Comparison of ENCODE assay signal across 8 mouse cellular contexts in the genomic region with DNA sequence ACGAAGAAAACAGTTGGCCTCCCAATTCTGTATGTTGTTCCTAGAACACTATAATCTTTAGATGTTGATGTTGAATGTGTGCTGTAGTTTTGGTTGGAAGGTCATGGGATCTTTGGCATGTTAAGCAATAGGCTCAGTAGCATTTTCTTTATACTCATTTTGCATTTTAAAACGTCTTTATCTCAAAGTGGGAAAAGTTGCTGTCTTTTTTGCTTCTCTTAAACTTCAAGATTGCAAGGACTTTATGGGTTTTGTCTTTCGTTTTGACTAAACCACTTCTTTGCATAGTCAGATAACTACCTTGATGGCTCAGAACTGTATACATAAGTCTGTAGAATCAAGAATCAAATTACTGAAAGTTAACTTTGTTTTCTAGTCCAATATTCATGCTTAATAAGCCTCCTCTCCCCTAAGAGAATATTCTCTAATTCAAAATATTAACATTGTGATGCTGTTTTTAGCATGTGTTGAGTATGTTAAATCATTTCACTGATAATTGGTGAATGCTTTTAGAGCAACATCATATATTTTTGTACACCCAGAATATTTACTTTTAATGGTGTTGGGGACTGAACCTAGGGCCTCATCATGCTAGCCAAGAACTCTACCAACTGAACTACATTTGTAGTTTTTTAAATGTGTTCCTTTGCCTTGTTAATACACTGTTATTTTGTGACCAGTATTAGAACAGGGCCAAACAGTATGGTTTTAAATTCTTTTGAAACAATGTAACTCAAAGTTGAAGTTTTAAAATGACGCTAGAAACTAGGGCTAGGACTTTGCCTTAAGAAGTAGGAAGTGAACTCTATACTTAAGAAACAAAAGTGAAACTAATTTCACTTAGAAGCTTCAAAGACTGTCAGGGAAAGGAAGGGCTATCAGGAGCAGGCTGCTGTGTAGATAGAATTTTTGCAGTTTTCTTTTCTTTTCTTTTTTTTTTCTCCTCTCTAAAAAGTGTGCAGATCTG. TPM values are rescaled to one million over a fixed set of nuclear protein-coding genes. Genes with fewer than 3 reads are reported as not detected.
DNase-seq lines count a peak whose midpoint lies in the region; ATAC-seq and TF ChIP-seq lines count a peak whose summit lies in the region.

No protein-coding gene starts in this region.

- H3K36me3 ChIP-seq in forebrain, embryonic 13.5 days (ENCODE audit: poor library complexity, severe bottlenecking): no peaks in the 10 kb centered on the region
- no peaks in the 10 kb centered on the region for H3K36me3 ChIP-seq in liver, embryonic 11.5 days (ENCODE audit: control insufficient read depth, insufficient read depth, low read length)

- peak overlapping the region; percentile 60 for H3K4me3 ChIP-seq in lung, adult 2 months (replicated peaks; ENCODE audit: extremely low read depth, low read depth, low read length)
- peak overlapping the region; percentile 83 for H3K4me3 ChIP-seq in forebrain, embryonic 13.5 days
- peak overlapping the region; percentile 77 for H3K4me3 ChIP-seq in liver, embryonic 11.5 days (ENCODE audit: low read depth, low read length)

- H3K27me3 ChIP-seq in forebrain, embryonic 13.5 days: no peaks in the 10 kb centered on the region
- H3K27me3 ChIP-seq in liver, embryonic 11.5 days (replicated peaks; ENCODE audit: control insufficient read depth, insufficient read depth, low read length): no peaks in the 10 kb centered on the region

- H3K27ac ChIP-seq in forebrain, embryonic 13.5 days: no peak overlapping the region
- no peak overlapping the region; the same call in 1 of the 2 replicates for H3K27ac ChIP-seq in liver, embryonic 11.5 days (ENCODE audit: low read depth, low read length)

- peaks cover 25% of the 10 kb centered on the region for H3K4me1 ChIP-seq in lung, adult 2 months (ENCODE audit: control insufficient read depth, insufficient read depth, low read length)
- peaks cover 36% of the 10 kb centered on the region for H3K4me1 ChIP-seq in forebrain, embryonic 13.5 days
- H3K4me1 ChIP-seq in liver, embryonic 11.5 days (replicated peaks; ENCODE audit: control insufficient read depth, insufficient read depth, low read length): peaks cover 27% of the 10 kb centered on the region

- TF ChIP-seq POLR2A in lung, adult 2 months (IDR thresholded peaks at IDR 0.05; ENCODE audit: borderline replicate concordance, extremely low read depth, low read depth, low read length): no peak

- no peak for ATAC-seq in forebrain, embryonic 13.5 days
- ATAC-seq in liver, embryonic 11.5 days (replicated peaks; ENCODE audit: low FRiP score): no peak
- peak; percentile 48; the same call in 1 of the 2 replicates for ATAC-seq in neutrophil, adult 5-6 weeks (ENCODE audit: extremely low read depth, insufficient number of reproducible peaks, low FRiP score, poor library complexity, severe bottlenecking)
- ATAC-seq in erythroid progenitor cell, adult 5-6 weeks (replicated peaks; ENCODE audit: low FRiP score, poor library complexity, severe bottlenecking): no peak

- peak overlapping the region; percentile 76 for H3K4me2 ChIP-seq in forebrain, embryonic 13.5 days
- H3K4me2 ChIP-seq in liver, embryonic 11.5 days: peak overlapping the region; percentile 86

- no peak overlapping the region for H3K9ac ChIP-seq in forebrain, embryonic 13.5 days
- peak overlapping the region; percentile 41 for H3K9ac ChIP-seq in liver, embryonic 11.5 days (ENCODE audit: low read depth, low read length)

- WGBS in lung, adult 2 months: 17% methylated on average over 4 of the region's 4 CpGs
- 60% methylated on average over 4 of the region's 4 CpGs for WGBS in forebrain, embryonic 13.5 days
- WGBS in liver, embryonic 11.5 days: 28% methylated on average over 4 of the region's 4 CpGs

- DNase-seq in lung, adult 2 months: no peak
- no peak for DNase-seq in lung, postnatal 10 days
- DNase-seq in liver, embryonic 11.5 days (ENCODE audit: low spot score): no peak
- DNase-seq in right cerebral cortex, postnatal 14 days: no peak
- DNase-seq in cerebellum, adult 9-11 months: no peak

- no peak for TF ChIP-seq CTCF in lung, adult 2 months (IDR thresholded peaks at IDR 0.05; ENCODE audit: insufficient read depth, low read length)

- no peaks in the 10 kb centered on the region for H3K9me3 ChIP-seq in forebrain, embryonic 13.5 days (replicated peaks)
- H3K9me3 ChIP-seq in liver, embryonic 11.5 days (ENCODE audit: control insufficient read depth, low read length): no peaks in the 10 kb centered on the region

RNA-seq across cellular contexts. Expression of a gene that starts 2.2 kb away (rescaled TPM):
- 16.9 and 22.2 TPM in 2 replicates for polyA plus RNA-seq in lung, adult 2 months (2012; rRNA removed)
- polyA plus RNA-seq in forebrain, embryonic 13.5 days (2015; fragmentation: Nextera tagmentation; extraction: Ambion mirVana): 11.4 and 12.2 TPM in 2 replicates
- polyA plus RNA-seq in liver, embryonic 11.5 days (2014; fragmentation: Nextera tagmentation; extraction: Ambion mirVana): 49.1 and 57.4 TPM in 2 replicates
- total RNA-seq in neutrophil, adult 5-6 weeks (2017): 148 and 151 TPM in 2 replicates
- total RNA-seq in erythroid progenitor cell, adult 5-6 weeks (2015; ENCODE audit: low replicate concordance): 239 and 274 TPM in 2 replicates
- 281 and 398 TPM in 2 replicates for total RNA-seq in erythroid progenitor cell, adult 5-6 weeks (2017; ENCODE audit: low replicate concordance)
